Mouse (Mus musculus): ENCODE results near the gene Camp. TPM values are rescaled to one million over a fixed set of nuclear protein-coding genes. Genes with fewer than 3 reads are reported as not detected.
A peak's percentile ranks its signal among the peaks of the same experiment; 100 is the strongest.

Camp gene
- polyA plus RNA-seq, 1 experiment from 2014 or later: 0.44 TPM

DNA sequence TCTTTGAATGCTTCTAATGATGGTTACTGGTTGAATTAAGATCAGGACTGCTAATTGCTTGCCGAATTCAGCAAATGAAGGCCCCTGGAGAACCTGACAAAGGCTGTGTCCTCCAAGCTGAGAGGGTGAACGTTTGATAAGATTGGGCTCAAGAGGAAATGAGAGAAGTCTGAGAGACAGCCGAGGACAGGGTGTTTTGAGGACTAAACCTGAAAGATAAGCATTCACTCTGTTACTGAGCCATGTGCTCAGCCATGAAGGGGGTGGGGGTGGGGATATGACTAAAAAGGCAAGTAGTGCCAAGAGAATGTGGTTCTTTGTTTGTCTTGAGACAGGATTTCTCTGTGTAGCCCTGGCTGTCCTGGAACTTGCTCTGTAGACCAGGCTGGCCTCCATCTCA lies 13.7 kb upstream of the Camp start:
- Histone ChIP-seq H3K27me3 (ENCODE audit: control insufficient read depth, insufficient read depth, low read length) (no peaks in the 10 kb centered on the region), H3K4me3 (ENCODE audit: low read depth, low read length) (no peak overlapping the region), H3K27ac (ENCODE audit: low read depth, low read length) (no peak overlapping the region), H3K9ac (ENCODE audit: low read length) (no peak overlapping the region), H3K4me1 (replicated peaks; ENCODE audit: control insufficient read depth, insufficient read depth, low read length) (no peaks in the 10 kb centered on the region), H3K4me2 (ENCODE audit: low read depth, low read length, severe bottlenecking) (no peak overlapping the region), H3K36me3 (ENCODE audit: control insufficient read depth, insufficient read depth, low read length) (no peaks in the 10 kb centered on the region), H3K9me3 (ENCODE audit: control insufficient read depth, low read length) (no peaks in the 10 kb centered on the region)
- 75% methylated on average over 3 of the region's 3 CpGs for WGBS
- no peak for ATAC-seq (replicated peaks; ENCODE audit: low FRiP score)
- DNase-seq (ENCODE audit: low spot score): no peak

GRCm38 (mm10) chr9:109862397-109863044 lies 13.1 kb upstream of the Camp start:
- Histone ChIP-seq H3K36me3 (ENCODE audit: control insufficient read depth, insufficient read depth, low read length) (no peaks in the 10 kb centered on the region), H3K4me3 (ENCODE audit: low read depth, low read length) (no peak overlapping the region), H3K27ac (ENCODE audit: low read depth, low read length) (no peak overlapping the region), H3K4me1 (replicated peaks; ENCODE audit: control insufficient read depth, insufficient read depth, low read length) (no peaks in the 10 kb centered on the region), H3K27me3 (ENCODE audit: control insufficient read depth, insufficient read depth, low read length) (no peaks in the 10 kb centered on the region), H3K4me2 (ENCODE audit: low read depth, low read length, severe bottlenecking) (no peak overlapping the region), H3K9ac (ENCODE audit: low read length) (no peak overlapping the region), H3K9me3 (ENCODE audit: control insufficient read depth, low read length) (no peaks in the 10 kb centered on the region)
- ATAC-seq (replicated peaks; ENCODE audit: low FRiP score): peak; percentile 64; the same call in 1 of the 2 replicates
- peak; percentile 91 for DNase-seq (ENCODE audit: low spot score)
- 25% methylated on average over 20 of the region's 20 CpGs for WGBS

DNA sequence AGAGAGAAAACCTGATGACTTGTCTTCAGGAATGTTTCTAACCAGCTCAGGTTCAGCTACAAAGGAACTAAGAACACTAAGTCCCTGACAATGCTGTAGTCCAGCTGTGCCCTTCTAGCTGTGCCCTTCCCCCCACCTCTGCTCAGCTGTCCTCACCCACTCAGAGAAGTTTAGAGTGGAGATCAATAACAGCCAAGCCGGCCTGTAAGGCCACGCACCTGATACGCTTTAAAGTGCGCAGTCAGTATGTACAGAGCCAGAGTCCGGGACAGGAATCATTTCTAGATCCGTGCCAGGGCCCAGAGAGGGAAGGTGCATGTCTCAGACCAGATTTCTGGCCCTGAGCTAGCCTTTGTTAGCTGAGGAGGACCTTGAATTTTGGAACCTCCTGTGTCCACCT lies 6.5 kb upstream of the Camp start:
- Histone ChIP-seq H3K4me2 (ENCODE audit: low read depth, low read length, severe bottlenecking) (no peak overlapping the region), H3K4me3 (ENCODE audit: low read depth, low read length) (no peak overlapping the region), H3K36me3 (ENCODE audit: control insufficient read depth, insufficient read depth, low read length) (no peaks in the 10 kb centered on the region), H3K9ac (ENCODE audit: low read length) (no peak overlapping the region), H3K27ac (ENCODE audit: low read depth, low read length) (no peak overlapping the region), H3K4me1 (replicated peaks; ENCODE audit: control insufficient read depth, insufficient read depth, low read length) (no peaks in the 10 kb centered on the region), H3K9me3 (ENCODE audit: control insufficient read depth, low read length) (no peaks in the 10 kb centered on the region), H3K27me3 (ENCODE audit: control insufficient read depth, insufficient read depth, low read length) (no peaks in the 10 kb centered on the region)
- 84% methylated on average over 6 of the region's 6 CpGs for WGBS
- DNase-seq (ENCODE audit: low spot score) (no peak), ATAC-seq (replicated peaks; ENCODE audit: low FRiP score) (no peak)

GRCm38 (mm10) chr9:109854341-109854740 lies 4.9 kb upstream of the Camp start:
- Histone ChIP-seq H3K27ac (ENCODE audit: low read depth, low read length) (no peak overlapping the region), H3K9me3 (ENCODE audit: control insufficient read depth, low read length) (no peaks in the 10 kb centered on the region), H3K9ac (ENCODE audit: low read length) (no peak overlapping the region), H3K27me3 (ENCODE audit: control insufficient read depth, insufficient read depth, low read length) (no peaks in the 10 kb centered on the region), H3K4me1 (replicated peaks; ENCODE audit: control insufficient read depth, insufficient read depth, low read length) (no peaks in the 10 kb centered on the region), H3K36me3 (ENCODE audit: control insufficient read depth, insufficient read depth, low read length) (no peaks in the 10 kb centered on the region), H3K4me3 (ENCODE audit: low read depth, low read length) (no peak overlapping the region), H3K4me2 (ENCODE audit: low read depth, low read length, severe bottlenecking) (no peak overlapping the region)
- ATAC-seq (replicated peaks; ENCODE audit: low FRiP score) (no peak), DNase-seq (ENCODE audit: low spot score) (no peak)
- 77% methylated on average over 2 of the region's 2 CpGs for WGBS

- ATAC-seq (replicated peaks; ENCODE audit: low FRiP score): no peak
- no peak for DNase-seq (ENCODE audit: low spot score)
- H3K27me3 ChIP-seq (ENCODE audit: control insufficient read depth, insufficient read depth, low read length): no peaks in the 10 kb centered on the region
- H3K9ac ChIP-seq (ENCODE audit: low read length): no peak overlapping the region
- no peak overlapping the region for H3K27ac ChIP-seq (ENCODE audit: low read depth, low read length)
- H3K9me3 ChIP-seq (ENCODE audit: control insufficient read depth, low read length): no peaks in the 10 kb centered on the region
- no peak overlapping the region for H3K4me2 ChIP-seq (ENCODE audit: low read depth, low read length, severe bottlenecking)
- 89% methylated on average over 5 of the region's 5 CpGs for WGBS
- no peaks in the 10 kb centered on the region for H3K4me1 ChIP-seq (replicated peaks; ENCODE audit: control insufficient read depth, insufficient read depth, low read length)
- no peak overlapping the region for H3K4me3 ChIP-seq (ENCODE audit: low read depth, low read length)
- no peaks in the 10 kb centered on the region for H3K36me3 ChIP-seq (ENCODE audit: control insufficient read depth, insufficient read depth, low read length)
Observed at GRCm38 (mm10) chr9:109850099-109850498, 682 bp upstream of the Camp start.

- Histone ChIP-seq H3K4me2 (ENCODE audit: low read depth, low read length, severe bottlenecking) (peak overlapping the region; percentile 73), H3K36me3 (ENCODE audit: control insufficient read depth, insufficient read depth, low read length) (peaks cover 3% of the 10 kb centered on the region; the same call in 1 of the 2 replicates), H3K27ac (ENCODE audit: low read depth, low read length) (no peak overlapping the region), H3K9me3 (ENCODE audit: control insufficient read depth, low read length) (no peaks in the 10 kb centered on the region), H3K4me1 (replicated peaks; ENCODE audit: control insufficient read depth, insufficient read depth, low read length) (0 out of 2 replicates have a peak, but pooled peaks cover 3% of the 10 kb centered on the region), H3K4me3 (ENCODE audit: low read depth, low read length) (peak overlapping the region; percentile 57), H3K9ac (ENCODE audit: low read length) (peak overlapping the region; percentile 79), H3K27me3 (ENCODE audit: control insufficient read depth, insufficient read depth, low read length) (no peaks in the 10 kb centered on the region)
- 15% methylated on average over 6 of the region's 6 CpGs for WGBS
- peak; percentile 59 for ATAC-seq (replicated peaks; ENCODE audit: low FRiP score)
- no peak for DNase-seq (ENCODE audit: low spot score)
Observed at GRCm38 (mm10) chr9:109833088-109833412, 16.4 kb downstream of the Camp start.

- peak; percentile 93 for DNase-seq (ENCODE audit: low spot score)
- under 1% methylated on average over 32 of the region's 32 CpGs for WGBS
- H3K4me2 ChIP-seq (ENCODE audit: low read depth, low read length, severe bottlenecking): peak within 1 kb of the TSS; percentile 73
Observed at GRCm38 (mm10) chr9:109832391-109833087, 16.9 kb downstream of the Camp start, which contains the start of gene Nme6. Gene Nme6, plus strand, starts transcription at chr9:109832749.

GRCm38 (mm10) chr9:109826181-109826580 lies 23.2 kb downstream of the Camp start:
- no peak for DNase-seq (ENCODE audit: low spot score)
- H3K36me3 ChIP-seq (ENCODE audit: control insufficient read depth, insufficient read depth, low read length): no peaks in the 10 kb centered on the region
- H3K9me3 ChIP-seq (ENCODE audit: control insufficient read depth, low read length): no peaks in the 10 kb centered on the region
- H3K9ac ChIP-seq (ENCODE audit: low read length): no peak overlapping the region
- H3K27me3 ChIP-seq (ENCODE audit: control insufficient read depth, insufficient read depth, low read length): no peaks in the 10 kb centered on the region
- no peak overlapping the region for H3K4me3 ChIP-seq (ENCODE audit: low read depth, low read length)
- no peak for ATAC-seq (replicated peaks; ENCODE audit: low FRiP score)
- H3K27ac ChIP-seq (ENCODE audit: low read depth, low read length): no peak overlapping the region
- no peaks in the 10 kb centered on the region for H3K4me1 ChIP-seq (replicated peaks; ENCODE audit: control insufficient read depth, insufficient read depth, low read length)
- WGBS: 83% methylated on average over 5 of the region's 5 CpGs
- no peak overlapping the region for H3K4me2 ChIP-seq (ENCODE audit: low read depth, low read length, severe bottlenecking)

More at GRCm38 (mm10) chr9:109832391-109833087, 16.9 kb downstream of the Camp start, which contains the start of gene Nme6:
- Histone ChIP-seq H3K4me3 (ENCODE audit: low read depth, low read length) (peak within 1 kb of the TSS; percentile 57), H3K27ac (ENCODE audit: low read depth, low read length) (no peak within 1 kb of the TSS), H3K27me3 (ENCODE audit: control insufficient read depth, insufficient read depth, low read length) (no peaks in the 10 kb centered on the region), H3K9ac (ENCODE audit: low read length) (peak within 1 kb of the TSS; percentile 79), H3K4me1 (replicated peaks; ENCODE audit: control insufficient read depth, insufficient read depth, low read length) (0 out of 2 replicates have a peak, but pooled peaks cover 3% of the 10 kb centered on the region), H3K9me3 (ENCODE audit: control insufficient read depth, low read length) (no peaks in the 10 kb centered on the region), H3K36me3 (ENCODE audit: control insufficient read depth, insufficient read depth, low read length) (peaks cover 3% of the 10 kb centered on the region; the same call in 1 of the 2 replicates)
- ATAC-seq (replicated peaks; ENCODE audit: low FRiP score): peak; percentile 98
